Mouse (Mus musculus): ENCODE measurements around the gene Taf12.

- TF ChIP-seq CTCF (IDR thresholded peaks at IDR 0.05; ENCODE audit: low read depth, low read length) (no peak), POLR2A (IDR thresholded peaks at IDR 0.05; ENCODE audit: extremely low read depth, insufficient read depth, low read length) (no peak)
Observed at GRCm38 (mm10) chr4:132262358-132262616, 11.9 kb upstream of the Taf12 start.
